Mouse (Mus musculus): ENCODE data around the gene Epb41.

Gene Epb41

DNA sequence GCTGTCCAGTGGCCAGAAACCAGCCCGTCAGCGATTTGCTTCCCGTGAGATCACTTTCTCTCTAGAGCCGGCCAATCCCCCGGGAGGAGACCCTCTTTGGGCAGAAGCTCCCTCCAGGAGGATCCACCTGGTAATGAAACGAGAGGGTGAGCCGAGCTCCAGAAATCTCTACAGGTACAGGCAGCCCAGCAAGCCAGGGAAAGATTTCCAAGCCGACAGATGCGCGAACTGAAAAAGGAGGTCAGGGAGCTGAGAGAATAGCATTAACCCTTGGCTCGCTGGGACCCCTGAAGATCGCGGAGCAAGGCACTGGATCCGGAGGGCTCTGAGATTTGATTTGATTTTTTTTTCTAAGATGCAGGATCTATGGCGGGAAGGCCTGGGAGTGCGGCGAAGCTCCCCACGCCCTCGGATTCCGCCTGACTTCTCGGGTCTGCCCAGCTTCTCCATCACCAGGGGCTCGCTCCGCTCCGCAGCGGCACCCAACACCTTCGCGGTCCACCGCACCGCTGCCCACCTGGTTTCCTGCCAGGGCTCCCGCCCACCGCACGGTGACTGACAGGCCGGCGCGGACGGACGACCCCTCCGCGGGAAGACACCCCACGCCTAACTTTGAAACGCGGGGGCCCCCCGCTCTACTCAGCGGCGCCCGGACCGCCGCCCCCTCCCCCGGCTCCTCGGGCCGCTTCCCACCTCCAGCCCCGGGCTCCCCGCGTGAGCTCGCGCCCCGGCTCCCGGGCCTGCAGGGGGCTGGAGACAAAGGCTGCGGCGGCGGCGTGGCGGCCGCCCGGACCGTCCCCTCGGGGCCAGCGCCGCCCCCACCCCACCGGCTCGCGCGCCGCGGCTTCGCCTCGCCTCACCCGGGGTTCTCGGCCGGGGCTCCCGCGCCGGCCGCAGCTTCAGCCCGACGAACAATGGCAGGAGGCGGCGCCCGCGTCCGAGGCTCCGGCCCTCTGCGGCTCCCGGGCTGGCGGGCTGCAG lies 26.8 kb downstream of the Epb41 start:
- DNase-seq (ENCODE audit: low read depth in 1 of 2, low spot score in 2 of 2) = no peak

DNA sequence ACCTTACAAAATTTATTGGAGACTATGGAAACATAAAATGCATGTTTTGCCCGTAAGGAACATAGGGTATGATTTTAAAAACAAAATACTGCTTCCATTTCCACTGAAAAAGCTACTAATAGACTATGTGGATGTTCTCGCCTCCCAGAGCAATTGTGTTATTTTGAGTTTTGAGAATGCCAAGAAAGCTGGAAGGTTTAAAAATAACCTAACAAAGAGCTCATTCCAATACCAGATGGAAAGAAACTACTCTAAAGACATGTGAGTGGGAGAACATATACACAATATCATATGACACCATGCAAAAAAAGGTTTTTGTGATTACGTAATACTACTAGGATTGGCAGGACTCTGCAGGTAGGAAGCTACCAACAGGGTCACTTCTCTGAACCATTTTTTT lies 31.4 kb downstream of the Epb41 start:
- DNase-seq (ENCODE audit: low read depth in 1 of 2, low spot score in 2 of 2) = no peak

DNA sequence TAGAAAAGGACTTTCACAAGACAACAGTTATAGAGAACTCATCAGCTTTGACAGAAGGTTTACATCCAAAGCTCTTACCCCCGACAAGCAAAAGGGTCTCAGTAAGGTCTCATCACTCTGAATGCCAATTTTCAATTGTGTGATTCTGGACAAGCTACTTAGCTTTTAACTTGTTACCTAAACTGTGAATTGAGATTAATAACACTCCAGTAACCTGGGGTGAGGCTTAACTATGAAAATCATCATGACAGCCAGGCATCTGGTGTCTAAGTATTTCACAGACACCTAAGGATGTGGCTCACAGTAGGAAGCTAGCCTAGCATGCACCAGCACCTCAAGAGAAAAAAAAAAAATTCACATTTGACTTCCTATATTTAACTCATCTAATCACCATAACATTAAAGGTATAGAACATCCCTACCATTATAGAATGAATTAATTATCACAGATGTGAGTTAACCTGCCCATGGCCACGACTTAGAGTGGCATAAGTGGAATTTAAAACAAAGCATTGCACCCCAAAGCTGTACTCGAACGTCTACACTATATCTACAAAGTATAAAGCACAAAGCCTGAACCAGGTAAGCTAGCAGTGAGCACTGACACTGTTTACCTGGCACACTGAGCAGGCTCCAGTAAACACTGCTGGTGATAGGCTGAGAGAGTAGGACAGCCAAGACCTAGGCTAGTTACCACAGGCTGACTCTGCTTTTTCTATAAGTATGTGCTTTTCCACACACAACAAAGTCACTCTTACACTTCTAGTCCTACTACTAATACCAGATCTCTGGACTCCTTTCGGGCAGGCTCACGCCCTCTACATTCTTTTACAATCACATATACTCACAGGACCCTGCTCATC lies 33.4 kb downstream of the Epb41 start:
- DNase-seq (ENCODE audit: low read depth in 1 of 2, low spot score in 2 of 2) = no peak

DNA sequence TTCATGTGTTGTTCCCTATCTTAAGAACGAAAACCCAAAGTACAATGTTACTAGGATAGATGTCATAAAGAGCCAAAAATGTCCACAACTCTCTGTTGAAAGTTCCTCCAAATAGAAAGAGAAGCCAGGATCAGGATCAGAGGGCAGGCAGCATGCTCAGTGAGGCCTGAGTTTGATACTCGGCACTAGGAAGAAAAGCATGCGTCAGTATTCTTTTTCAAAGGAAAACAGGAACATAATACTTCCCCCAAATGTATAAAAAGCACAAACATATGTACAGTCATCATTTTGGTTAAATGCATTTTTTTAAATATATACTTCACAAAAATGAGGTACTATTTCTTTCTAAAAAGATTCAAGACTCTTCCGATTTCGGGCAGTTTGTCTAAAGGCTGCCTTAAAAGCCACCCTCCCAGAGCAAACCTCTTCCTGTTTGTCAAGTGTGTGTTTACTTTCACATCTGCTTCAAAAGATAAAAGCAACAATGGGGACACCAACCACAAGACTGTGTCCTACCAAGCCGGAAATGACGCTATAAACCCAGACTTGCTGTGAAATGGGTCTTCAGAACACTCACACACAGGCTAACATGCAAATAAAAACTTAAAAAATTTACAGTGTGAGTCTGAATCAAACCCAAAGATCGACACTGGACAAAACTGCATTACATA lies 35.0 kb downstream of the Epb41 start:
- peak in 1 of 2 experiments; percentile 36 for DNase-seq (ENCODE audit: low read depth in 1 of 2, low spot score in 2 of 2)

DNA sequence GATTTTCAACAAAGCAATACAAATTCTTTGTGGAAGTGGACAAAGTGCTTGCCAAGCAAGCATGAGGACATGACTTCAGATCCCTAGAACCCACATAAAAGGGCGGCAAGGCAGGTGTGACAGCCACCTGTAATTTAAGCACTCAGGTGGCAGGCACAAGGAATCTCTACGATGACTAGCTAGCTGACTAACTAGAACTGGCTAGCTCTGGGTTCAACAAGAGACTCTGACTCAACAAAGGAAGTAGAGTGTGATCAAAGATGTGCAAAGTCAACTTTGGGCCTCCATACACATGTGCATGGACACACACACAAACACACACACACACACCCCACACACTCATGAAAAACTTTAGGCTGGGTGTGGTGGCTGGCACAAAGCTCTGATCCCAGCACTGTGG lies 35.6 kb downstream of the Epb41 start:
- DNase-seq (ENCODE audit: low read depth in 1 of 2, low spot score in 2 of 2) = no peak

DNA sequence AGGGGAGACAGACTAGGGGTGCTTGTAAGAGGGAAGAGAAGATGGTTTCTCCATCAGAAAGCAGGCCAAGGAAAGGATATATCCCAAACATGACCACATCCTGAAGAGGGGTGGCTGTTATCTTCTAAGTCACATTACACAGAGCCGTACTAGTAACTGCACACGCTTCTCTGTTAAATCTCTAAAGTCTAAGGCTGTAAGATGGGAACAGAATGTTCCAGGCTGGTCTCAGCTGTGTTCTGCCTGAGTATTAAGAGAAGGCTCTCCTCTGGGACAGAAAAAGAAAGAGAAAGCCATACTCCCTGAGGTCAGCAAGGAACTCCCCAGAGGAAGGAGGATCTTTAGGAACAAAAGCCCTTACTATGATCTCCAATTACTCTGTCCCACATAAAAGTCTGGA lies 36.3 kb downstream of the Epb41 start:
- no peak for DNase-seq (ENCODE audit: low read depth in 1 of 2, low spot score in 2 of 2)

DNA sequence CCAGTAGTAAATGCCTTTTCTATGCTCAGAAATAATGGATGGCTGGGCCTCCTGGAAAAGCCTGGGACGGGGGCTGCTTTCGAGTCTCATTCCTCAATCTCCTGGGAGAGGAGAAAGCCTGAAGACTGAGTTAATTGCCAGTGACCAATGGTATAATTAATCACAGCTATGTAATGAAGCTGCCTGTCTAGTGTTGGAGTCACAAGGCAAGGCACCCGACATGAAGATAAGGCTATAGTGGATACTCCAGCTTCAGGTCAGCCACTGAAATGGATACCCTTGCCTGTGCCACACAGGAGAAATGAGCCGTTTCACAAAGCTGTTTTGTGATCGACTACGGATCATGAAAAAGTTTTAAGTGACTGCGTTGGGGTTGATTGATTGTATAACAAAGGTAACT lies 37.1 kb downstream of the Epb41 start:
- no peak for DNase-seq (ENCODE audit: low read depth in 1 of 2, low spot score in 2 of 2)

DNA sequence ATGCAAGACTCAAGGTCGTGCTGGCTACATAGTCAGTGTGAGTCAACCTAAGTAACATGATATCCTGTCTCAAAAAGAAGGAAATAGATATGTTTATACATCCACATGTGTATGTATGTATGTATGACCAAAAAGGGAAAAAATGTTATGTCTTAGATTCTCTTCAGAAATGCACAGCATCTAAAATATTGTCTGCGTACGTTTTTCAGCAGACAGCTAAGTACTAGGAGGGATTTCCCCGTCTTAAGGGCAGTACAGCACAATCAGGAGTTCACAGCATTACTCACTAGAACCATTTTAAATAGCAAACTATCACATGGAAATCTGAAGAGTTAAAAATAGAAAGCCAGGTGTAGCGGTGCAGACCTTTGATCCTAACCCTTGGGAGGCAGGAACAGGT lies 38.0 kb downstream of the Epb41 start:
- DNase-seq (ENCODE audit: low read depth in 1 of 2, low spot score in 2 of 2) = no peak

DNA sequence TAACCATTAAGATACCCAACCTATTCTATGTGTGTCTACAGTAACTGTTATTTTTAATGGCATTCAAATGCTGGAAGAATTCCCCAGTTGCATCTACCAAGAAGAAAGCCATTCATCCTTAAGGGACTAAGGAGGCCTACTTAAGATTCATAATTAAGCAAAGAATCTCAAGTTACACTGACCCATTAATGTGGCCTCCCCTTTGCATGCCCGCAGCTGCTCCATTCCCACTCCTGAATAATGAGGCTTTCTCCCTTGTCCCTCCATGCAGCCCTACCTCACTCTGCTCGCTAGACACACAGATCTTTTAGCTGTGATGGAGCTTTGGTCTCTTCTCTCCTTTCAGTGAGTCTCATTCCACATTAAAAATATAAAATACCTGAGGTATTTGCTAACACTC lies 40.9 kb downstream of the Epb41 start:
- DNase-seq (ENCODE audit: low read depth in 1 of 2, low spot score in 2 of 2) = no peak

DNA sequence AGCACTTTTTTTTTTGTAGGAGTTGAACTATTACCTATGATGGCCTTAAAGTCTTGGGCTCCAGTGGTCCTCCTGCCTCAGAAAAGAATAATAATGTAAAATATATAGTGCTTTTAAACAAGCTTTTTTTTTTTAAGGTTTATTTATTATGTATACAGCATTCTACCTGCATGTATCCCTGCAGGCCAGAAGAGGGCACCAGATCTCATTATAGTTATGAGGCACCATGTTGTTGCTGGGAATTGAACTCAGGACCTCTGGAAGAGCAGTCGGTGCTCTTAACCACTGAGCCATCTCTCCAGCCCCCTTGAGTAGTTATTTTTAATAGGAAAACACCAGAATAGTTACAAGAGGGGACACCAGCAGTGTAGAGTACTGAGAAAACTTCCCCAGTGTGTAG lies 41.9 kb downstream of the Epb41 start:
- DNase-seq (ENCODE audit: low read depth in 1 of 2, low spot score in 2 of 2) = no peak

DNA sequence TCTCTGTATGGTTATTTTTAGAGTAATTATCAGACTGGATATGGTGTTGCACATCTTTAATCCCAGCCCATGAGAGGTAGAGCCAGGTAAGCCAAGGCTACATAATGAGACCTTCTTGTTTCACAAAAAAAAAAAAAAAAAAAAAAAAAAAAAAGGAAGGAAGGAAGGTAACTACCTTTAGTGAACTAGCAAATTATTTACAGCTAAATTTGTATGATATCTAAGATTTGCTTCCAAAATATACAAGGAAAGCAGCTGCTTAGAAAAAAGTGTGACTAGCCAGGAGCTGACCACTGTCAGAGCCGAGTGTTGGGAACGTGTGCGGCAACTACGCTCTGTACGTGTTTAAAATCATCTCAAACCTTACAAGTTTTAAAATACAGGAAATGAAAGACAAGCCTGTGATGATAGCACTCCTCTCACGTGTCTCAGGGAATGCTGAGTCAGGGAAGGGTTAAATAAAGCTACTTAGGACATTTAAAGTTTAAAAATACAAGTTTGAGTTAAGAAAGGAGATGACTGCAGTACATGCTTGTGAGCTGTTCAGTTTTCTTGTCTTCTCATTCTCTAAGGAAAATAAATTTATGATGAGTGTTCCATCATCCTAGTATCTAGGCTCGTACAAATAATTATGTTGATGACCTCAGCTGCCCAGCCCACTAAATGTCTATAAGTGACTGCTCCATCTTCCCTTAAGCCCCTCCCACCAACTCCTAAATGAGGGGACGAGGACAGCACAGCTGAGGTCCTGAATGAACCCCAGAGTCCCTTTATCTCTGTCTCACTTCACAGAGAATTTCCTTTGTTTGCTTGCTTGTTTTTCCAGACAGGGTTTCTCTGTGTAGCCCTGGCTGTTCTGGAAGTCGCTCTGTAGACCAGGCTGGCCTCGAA lies 45.0 kb downstream of the Epb41 start:
- no peak for DNase-seq (ENCODE audit: low read depth in 1 of 2, low spot score in 2 of 2)

DNA sequence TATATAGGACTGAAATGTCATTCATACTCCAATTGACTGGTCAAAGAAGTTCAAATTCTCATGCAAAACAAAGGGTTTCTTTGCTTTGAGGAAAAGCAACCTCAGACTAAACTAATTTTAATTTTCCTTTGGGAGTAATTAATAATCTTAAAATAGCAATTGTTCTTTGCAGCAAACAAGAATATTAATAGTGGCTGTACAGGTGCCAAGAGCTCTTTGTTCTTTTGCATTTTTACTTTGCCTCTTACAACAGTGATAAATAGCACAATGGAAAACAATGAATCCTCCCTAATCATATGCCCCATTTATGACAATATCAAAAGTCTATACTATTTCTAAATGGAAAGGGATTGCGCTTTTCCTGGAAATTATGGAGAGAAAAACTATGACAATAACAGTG lies 47.3 kb downstream of the Epb41 start:
- no peak for DNase-seq (ENCODE audit: low read depth in 1 of 2, low spot score in 2 of 2)

DNA sequence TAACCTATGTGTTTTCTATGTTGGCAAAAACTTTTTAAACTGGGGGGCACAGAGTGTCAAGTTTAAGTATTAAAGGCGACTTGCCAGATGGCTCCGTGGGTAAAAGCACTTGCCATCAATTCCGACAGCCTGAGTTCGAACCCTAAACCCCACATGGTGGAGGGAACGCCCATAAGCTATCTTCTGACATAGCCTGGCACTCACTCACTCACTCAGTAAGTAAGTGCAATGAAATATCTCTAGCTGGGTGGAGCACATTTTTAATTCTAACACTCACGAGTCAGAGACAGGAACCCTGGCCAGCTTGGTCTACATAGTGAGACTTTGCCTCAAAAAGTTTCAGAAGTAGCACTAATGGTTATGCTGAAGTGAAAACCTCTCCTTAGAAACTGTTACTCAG lies 48.0 kb downstream of the Epb41 start:
- no peak for DNase-seq (ENCODE audit: low read depth in 1 of 2, low spot score in 2 of 2)

DNA sequence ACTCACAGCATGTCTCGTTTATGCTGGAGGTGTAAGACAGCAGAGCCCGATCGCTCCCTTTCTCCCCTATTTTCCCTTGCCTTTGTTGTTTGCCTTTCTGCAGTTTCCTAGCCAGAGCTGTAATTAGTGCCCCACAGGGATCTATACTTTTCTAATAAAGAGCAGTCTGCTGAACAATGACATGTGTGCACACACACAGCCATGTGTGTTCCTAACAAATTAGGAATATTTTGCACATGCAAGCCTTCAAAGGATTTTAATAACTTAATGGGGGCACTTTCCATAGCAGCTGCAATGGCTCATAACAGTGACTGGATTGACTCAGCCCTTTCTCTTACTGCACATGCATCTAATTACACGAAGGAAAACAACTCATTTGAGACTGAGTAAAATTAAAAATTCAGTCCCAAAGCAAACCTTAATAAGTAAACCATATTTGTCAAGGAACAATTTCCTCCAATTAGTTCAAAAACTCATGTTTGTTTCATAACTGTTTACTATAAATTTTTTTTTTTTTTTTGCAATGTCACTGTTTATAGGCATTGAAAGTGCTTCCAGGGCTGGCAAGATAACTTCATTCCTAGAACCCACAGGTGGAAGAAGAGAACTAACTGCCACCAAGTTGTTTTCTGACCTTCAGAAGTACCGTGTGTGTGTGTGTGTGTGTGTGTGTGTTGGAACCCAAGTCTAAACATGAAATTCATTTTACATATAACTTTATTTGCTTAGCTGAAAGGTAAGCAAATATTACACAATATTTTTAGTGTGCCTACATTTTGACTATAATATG lies 49.2 kb downstream of the Epb41 start:
- no peak for DNase-seq (ENCODE audit: low read depth in 1 of 2, low spot score in 2 of 2)

DNA sequence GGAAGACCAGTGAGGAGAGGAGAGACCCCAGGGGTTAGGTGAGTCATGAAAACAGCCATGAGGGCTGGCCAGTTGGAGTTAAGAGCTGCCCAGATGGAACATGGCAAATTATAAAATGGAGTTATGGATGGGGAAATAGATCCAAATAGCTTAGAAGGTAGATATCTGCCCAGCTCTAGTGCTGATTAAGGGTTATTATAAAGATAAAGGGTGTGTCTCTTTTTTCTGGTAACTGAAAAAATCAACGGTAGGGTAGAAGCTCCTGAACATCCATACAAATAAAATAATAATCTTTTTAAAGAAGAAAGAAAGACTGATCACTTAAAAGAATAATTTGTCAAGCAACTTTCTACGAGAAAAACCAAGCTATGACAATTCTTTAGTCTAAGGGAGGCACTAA lies 49.9 kb downstream of the Epb41 start:
- no peak for DNase-seq (ENCODE audit: low read depth in 1 of 2, low spot score in 2 of 2)

DNA sequence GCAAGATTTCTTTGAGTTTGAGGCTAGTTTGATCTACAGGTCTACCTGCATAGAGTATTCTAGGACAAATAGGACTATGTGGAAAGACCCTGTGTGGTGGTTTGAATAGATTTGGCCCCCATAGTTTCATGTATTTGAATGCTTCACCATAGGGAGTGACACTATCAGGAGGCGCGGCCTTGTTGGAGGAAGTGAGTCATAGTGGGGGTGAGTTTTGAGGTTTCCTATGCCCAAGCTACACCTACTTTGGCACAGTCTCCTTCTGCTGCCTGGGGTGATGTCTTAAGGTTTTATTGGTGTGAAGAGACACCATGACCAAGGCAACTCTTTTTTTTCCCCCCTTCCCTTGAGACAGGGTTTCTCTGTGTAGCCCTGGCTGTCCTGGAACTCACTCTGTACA lies 51.3 kb downstream of the Epb41 start:
- no peak for DNase-seq (ENCODE audit: low read depth in 1 of 2, low spot score in 2 of 2)

DNA sequence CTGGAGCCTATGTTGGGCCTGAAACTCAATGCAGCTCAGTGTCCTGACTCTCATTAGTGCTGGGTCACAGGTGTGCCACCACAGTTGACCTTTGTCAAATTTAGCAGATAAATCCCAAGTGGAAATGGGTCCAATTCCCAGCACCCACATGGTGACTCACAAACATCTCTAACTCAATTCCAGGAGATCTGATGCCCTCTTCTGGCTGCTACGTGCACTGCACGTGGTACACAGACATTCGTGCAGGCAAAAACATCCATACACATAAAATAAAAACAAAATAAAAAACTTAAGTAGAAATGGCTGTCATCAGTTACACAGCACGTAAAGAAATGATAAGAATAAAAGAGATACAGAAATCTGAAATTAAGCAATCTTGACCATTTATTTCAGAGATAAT lies 52.5 kb downstream of the Epb41 start:
- no peak for DNase-seq (ENCODE audit: low read depth in 1 of 2, low spot score in 2 of 2)

DNA sequence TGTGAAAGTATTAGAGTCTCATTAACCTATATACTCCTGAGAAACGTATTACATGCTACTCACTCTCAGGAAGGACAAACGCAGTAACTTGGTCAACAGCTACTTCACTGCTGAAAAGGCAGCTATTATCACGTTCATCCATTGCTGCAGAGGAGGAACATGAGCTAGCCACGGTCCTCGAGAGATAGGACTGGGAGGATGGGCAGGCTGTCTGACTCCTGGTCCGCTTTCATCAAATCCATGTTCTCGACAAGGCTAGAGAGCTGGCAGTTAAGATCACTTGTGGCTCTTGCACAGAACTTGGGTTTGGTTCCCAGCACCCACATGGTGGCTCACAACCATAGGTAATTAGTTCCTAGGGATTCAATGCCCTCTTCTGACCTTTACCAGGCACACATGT lies 53.2 kb downstream of the Epb41 start:
- DNase-seq (ENCODE audit: low read depth in 1 of 2, low spot score in 2 of 2) = no peak

DNA sequence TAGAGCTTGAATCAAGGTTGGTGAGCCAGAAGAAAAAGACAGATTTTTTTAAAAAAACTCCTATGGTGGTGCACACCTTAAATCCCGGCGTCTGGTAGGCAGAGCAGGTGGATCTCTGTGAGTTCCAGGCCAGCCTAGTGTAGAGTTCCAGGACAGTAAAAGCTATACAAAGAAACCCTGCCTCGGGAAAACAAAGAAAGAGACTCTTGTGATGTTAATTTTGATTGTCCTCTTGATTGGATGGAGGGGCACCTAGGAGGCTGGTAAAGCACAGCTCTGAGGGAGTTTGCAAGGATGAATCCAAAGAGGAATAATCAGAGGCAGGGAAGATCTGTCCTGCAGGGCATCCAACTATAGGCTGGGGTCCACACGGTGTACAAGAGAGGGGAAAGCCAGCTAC lies 56.6 kb downstream of the Epb41 start:
- DNase-seq (ENCODE audit: low read depth in 1 of 2, low spot score in 2 of 2) = no peak

DNA sequence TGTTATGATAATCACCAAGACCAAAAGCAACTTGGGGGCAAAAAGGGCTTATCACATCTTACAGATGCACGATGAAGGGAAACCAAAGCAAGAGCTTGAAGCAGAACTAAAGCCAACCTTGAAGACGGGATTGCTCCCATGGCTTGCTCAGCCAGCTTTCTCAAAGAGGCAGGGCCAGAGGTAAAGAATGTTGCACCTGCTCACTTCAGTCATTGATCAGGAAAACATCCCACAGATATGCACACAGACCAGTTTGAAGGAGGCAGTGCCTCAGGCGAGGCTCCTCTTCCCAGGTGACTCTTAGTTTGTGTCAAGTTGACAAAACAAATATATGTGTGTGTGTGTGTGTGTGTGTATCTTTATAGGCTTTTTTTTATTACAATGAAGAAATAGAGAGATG lies 59.7 kb downstream of the Epb41 start:
- DNase-seq (ENCODE audit: low read depth in 1 of 2, low spot score in 2 of 2) = no peak

Measured in monocyte, adult 2 months (primary cell).